15 mouse cellular contexts compared by ENCODE assay signal in the genomic region with DNA sequence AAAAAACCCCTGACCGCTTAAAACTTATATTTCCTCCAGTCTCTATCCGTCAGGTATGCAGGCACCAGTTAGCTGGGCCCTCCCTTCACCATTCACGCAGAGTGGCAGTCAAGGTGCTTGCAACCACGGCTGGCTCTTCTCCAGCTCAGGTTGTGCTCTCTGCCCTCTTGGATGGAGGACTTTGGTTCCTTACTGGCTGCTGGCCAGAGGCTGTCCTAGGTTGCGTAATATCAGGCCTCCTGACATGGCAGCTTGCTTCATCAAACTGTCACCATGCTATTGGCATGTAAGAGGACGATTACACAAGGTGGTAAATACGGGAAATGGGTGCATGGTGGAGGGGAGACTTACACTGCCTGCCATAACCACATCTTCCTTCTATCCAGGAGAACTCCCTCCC. TPM values are rescaled to one million over a fixed set of nuclear protein-coding genes. Genes with fewer than 3 reads are reported as not detected.
DNase-seq lines count a peak whose midpoint lies in the region; ATAC-seq lines count a peak whose summit lies in the region.
"Had no signal": no experiment of that assay in that cellular context is flagged by ENCODE, and none has a peak within 500 bp of the region (broad histone marks: within the 10 kb centered on the region; RNA-seq: fewer than 3 reads in every experiment).

No protein-coding gene starts in this region.

- no peak overlapping the region for H3K4me3 ChIP-seq in midbrain, embryonic 11.5 days (ENCODE audit: low read depth, low read length)
- H3K4me3 ChIP-seq: forebrain, embryonic 10.5 days had no signal

- H3K27ac ChIP-seq in midbrain, embryonic 11.5 days (ENCODE audit: low read depth, low read length) = no peak overlapping the region
- H3K27ac ChIP-seq: forebrain, embryonic 10.5 days; kidney, postnatal 0 days; macrophage had no signal

- H3K9me3 ChIP-seq in midbrain, embryonic 11.5 days (ENCODE audit: control insufficient read depth, low read length) = no peaks in the 10 kb centered on the region
- H3K9me3 ChIP-seq: forebrain, embryonic 10.5 days had no signal

- DNase-seq in adrenal gland, adult (ENCODE audit: inconsistent age in 2 of 2, low spot score in 1 of 2) = peak; percentile 22 to 68
- no peak for DNase-seq in adrenal gland, adult 18-20 months (ENCODE audit: low spot score in 2 of 2)
- peak; percentile 48 for DNase-seq in adipocyte (ENCODE audit: low spot score)
- DNase-seq in kidney, postnatal 36 days = peak; percentile 89 to 94
- DNase-seq in lung, postnatal 36 days = peak; percentile 91
- DNase-seq in right cerebral cortex, adult 2 months (ENCODE audit: low spot score in 2 of 2) = no peak
- DNase-seq in midbrain, embryonic 11.5 days (ENCODE audit: low spot score, missing footprints) = no peak
- DNase-seq: heart, postnatal 10 days; retina, postnatal 1 day had no signal

- H3K36me3 ChIP-seq in midbrain, embryonic 11.5 days (ENCODE audit: control insufficient read depth, insufficient read depth, low read length) = no peaks in the 10 kb centered on the region
- H3K36me3 ChIP-seq: forebrain, embryonic 10.5 days had no signal

- no peak overlapping the region for H3K9ac ChIP-seq in midbrain, embryonic 11.5 days (ENCODE audit: low read length)

- 88% methylated on average over 7 of the region's 7 CpGs for WGBS in midbrain, embryonic 11.5 days

- H3K4me2 ChIP-seq in midbrain, embryonic 11.5 days = no peak overlapping the region

- no peaks in the 10 kb centered on the region for H3K27me3 ChIP-seq in midbrain, embryonic 11.5 days (ENCODE audit: control insufficient read depth, insufficient read depth, low read length)

- no peak for ATAC-seq in frontal cortex, adult (ENCODE audit: low TSS enrichment)
- no peak for ATAC-seq in midbrain, embryonic 11.5 days (ENCODE audit: low FRiP score)

- no peaks in the 10 kb centered on the region for H3K4me1 ChIP-seq in midbrain, embryonic 11.5 days (ENCODE audit: control insufficient read depth, insufficient read depth, low read length)
- H3K4me1 ChIP-seq: forebrain, embryonic 10.5 days had no signal

RNA-seq across cellular contexts. Expression of gene Fam221a, which starts 17.7 kb away (rescaled TPM):
- 1 to 10 TPM in 1 of 2 experiments, under 1 TPM in 1; 0.89 to 1.2 TPM for total RNA-seq in adrenal gland, adult 18-20 months (2021)
- polyA plus RNA-seq in midbrain, embryonic 11.5 days (2014; fragmentation: Nextera tagmentation; extraction: Ambion mirVana) = 5.0 and 6.0 TPM in 2 replicates

RNA-seq across cellular contexts. Expression of gene Ccdc126, which starts 30.8 kb away (rescaled TPM):
- 10 to 100 TPM; 10.1 to 16.1 TPM for total RNA-seq in adrenal gland, adult 18-20 months (2021)
- polyA plus RNA-seq in midbrain, embryonic 11.5 days (2014; fragmentation: Nextera tagmentation; extraction: Ambion mirVana) = 6.4 and 7.6 TPM in 2 replicates

RNA-seq across cellular contexts. Expression of gene Stk31, which starts 45.6 kb away (rescaled TPM):
- total RNA-seq in adrenal gland, adult 18-20 months (2021) = under 1 TPM in 1 of 2 experiments, not detected in 1; 0.13 TPM
- polyA plus RNA-seq in midbrain, embryonic 11.5 days (2014; fragmentation: Nextera tagmentation; extraction: Ambion mirVana) = 0.05 and 0.12 TPM in 2 replicates
- polyA plus RNA-seq: kidney, postnatal 0 days; macrophage; stomach, embryonic 14.5 days; urinary bladder, adult 2 months had no signal

Comparison
In these comparisons a context has a peak if more than half of its experiments do, and no peak if none do; other contexts are left out.
1. DNase-seq: peak in adrenal gland, adult (2 of 2), adipocyte (single experiment), kidney, postnatal 36 days (2 of 2) and lung, postnatal 36 days (single experiment); none in adrenal gland, adult 18-20 months (0 of 2), right cerebral cortex, adult 2 months (0 of 2) and midbrain, embryonic 11.5 days (single experiment).